Mouse (Mus musculus) 3134 (cell line): ENCODE results near the gene Hoxa6.

Experiments used
- DNase-seq: peaks from one replicate; pipeline ENCODE4 v3.0.0-alpha.2; 2011; ENCODE audit warnings: low spot score; ENCODE audit not compliant: insufficient read length; ENCODE audit errors: extremely low read depth

Hoxa6 gene

GRCm38 (mm10) chr6:52216691-52217458 is 8.4 kb upstream of the Hoxa6 start:
- DNase-seq: no peak

- no peak for DNase-seq
These were observed 7.4 kb upstream of the Hoxa6 start for GRCm38 (mm10) chr6:52215771-52216535.

GRCm38 (mm10) chr6:52215070-52215469 is 6.5 kb upstream of the Hoxa6 start:
- DNase-seq: no peak

GRCm38 (mm10) chr6:52214271-52214670 is 5.7 kb upstream of the Hoxa6 start:
- DNase-seq: no peak

GRCm38 (mm10) chr6:52213119-52213986 is 4.8 kb upstream of the Hoxa6 start, which contains the start of the genes Hoxa3 and Gm28308:
TSS of gene Hoxa3 (minus strand) at chr6:52213336.
TSS of gene Gm28308 (minus strand) at chr6:52213339.
- peak; percentile 81 for DNase-seq

- peak; percentile 78 for DNase-seq
These were observed 4.1 kb upstream of the Hoxa6 start for GRCm38 (mm10) chr6:52212556-52213118.

GRCm38 (mm10) chr6:52211961-52212360 is 3.4 kb upstream of the Hoxa6 start:
- DNase-seq: no peak

GRCm38 (mm10) chr6:52211170-52211935 is 2.8 kb upstream of the Hoxa6 start:
- peak; percentile 84 for DNase-seq

GRCm38 (mm10) chr6:52209685-52210046 is 1.1 kb upstream of the Hoxa6 start:
- no peak for DNase-seq

GRCm38 (mm10) chr6:52208868-52209684 is 554 bp upstream of the Hoxa6 start:
- no peak for DNase-seq

GRCm38 (mm10) chr6:52207684-52207976 is 892 bp downstream of the Hoxa6 start:
- no peak for DNase-seq

- no peak for DNase-seq
These were observed 1.4 kb downstream of the Hoxa6 start for GRCm38 (mm10) chr6:52206882-52207683.

- DNase-seq: no peak
These were observed 2.6 kb downstream of the Hoxa6 start for GRCm38 (mm10) chr6:52205638-52206621.

- DNase-seq: no peak
These were observed 3.3 kb downstream of the Hoxa6 start for GRCm38 (mm10) chr6:52205221-52205620.

GRCm38 (mm10) chr6:52204050-52204752 is 4.3 kb downstream of the Hoxa6 start, which contains the start of gene Hoxa5:
TSS of gene Hoxa5 (minus strand) at chr6:52204587.
- no peak for DNase-seq

GRCm38 (mm10) chr6:52203371-52204049 is 5.0 kb downstream of the Hoxa6 start:
- no peak for DNase-seq
